Mouse (Mus musculus): ENCODE measurements at regions not wholly inside any gene's neighbourhood (a gene's known extent, or its start where the extent isn't known, plus 50 kb on each side); places are given as distances from the start of the nearest gene placed in this dataset.

GRCm38 (mm10) chr8:9124503-9124902, 434.2 kb upstream of the Arglu1 start:
- TF ChIP-seq CTCF (conservative IDR thresholded peaks at IDR 0.05; ENCODE audit: insufficient read depth, insufficient read length, low read depth, low read length) (no peak), POLR2A (IDR thresholded peaks at IDR 0.05; ENCODE audit: low read depth, low read length) (no peak)

Data from kidney, adult 2 months (tissue).